Mouse (Mus musculus): ENCODE measurements around the gene Cdca4. TPM values are rescaled to one million over a fixed set of nuclear protein-coding genes. Genes with fewer than 3 reads are reported as not detected.
"Not testable (repeated sequence)": the region's sequence is repeated elsewhere in the genome, so short reads cannot be mapped to it uniquely, and the experiment has no call there.

Cdca4 gene
- total and polyA plus RNA-seq, 3 experiments: 8.1 to 13.0 (median 11.0) TPM

GRCm38 (mm10) chr12:112823221-112823620 is 6.0 kb downstream of the Cdca4 start:
- DNase-seq: no peak

GRCm38 (mm10) chr12:112822676-112823075 is 6.5 kb downstream of the Cdca4 start:
- DNase-seq: no peak

- DNase-seq: no peak
Measured at GRCm38 (mm10) chr12:112821974-112822373, 7.2 kb downstream of the Cdca4 start.

GRCm38 (mm10) chr12:112821216-112821615 is 8.0 kb downstream of the Cdca4 start:
- peak; percentile 51 for DNase-seq

- DNase-seq: no peak
Measured at GRCm38 (mm10) chr12:112820401-112820999, 8.7 kb downstream of the Cdca4 start.

- DNase-seq: no peak
Measured at GRCm38 (mm10) chr12:112819057-112819662, 10.1 kb downstream of the Cdca4 start.

GRCm38 (mm10) chr12:112816866-112817265 is 12.4 kb downstream of the Cdca4 start:
- DNase-seq: not testable (repeated sequence)

- peak; percentile 48 for DNase-seq
Measured at GRCm38 (mm10) chr12:112816294-112816693, 12.9 kb downstream of the Cdca4 start.

GRCm38 (mm10) chr12:112814682-112815470 is 14.3 kb downstream of the Cdca4 start:
- DNase-seq: no peak

GRCm38 (mm10) chr12:112813370-112813769 is 15.9 kb downstream of the Cdca4 start:
- DNase-seq: no peak

- no peak for DNase-seq
Measured at GRCm38 (mm10) chr12:112810092-112810885, 18.9 kb downstream of the Cdca4 start.

- no peak for DNase-seq
Measured at GRCm38 (mm10) chr12:112809641-112810040, 19.6 kb downstream of the Cdca4 start.

GRCm38 (mm10) chr12:112808587-112809364 is 20.4 kb downstream of the Cdca4 start, which contains the start of gene Clba1:
Gene Clba1, plus strand, starts transcription at chr12:112808937.
- DNase-seq: peak; percentile 95

GRCm38 (mm10) chr12:112808212-112808586 is 21.0 kb downstream of the Cdca4 start:
- DNase-seq: no peak

- no peak for DNase-seq
Measured at GRCm38 (mm10) chr12:112807796-112808195, 21.4 kb downstream of the Cdca4 start.

GRCm38 (mm10) chr12:112806044-112806443 is 23.2 kb downstream of the Cdca4 start:
- no peak for DNase-seq

GRCm38 (mm10) chr12:112804046-112804445 is 25.2 kb downstream of the Cdca4 start:
- DNase-seq: peak; percentile 57

- no peak for DNase-seq
Measured at GRCm38 (mm10) chr12:112802917-112803316, 26.3 kb downstream of the Cdca4 start.

- peak; percentile 50 for DNase-seq
Measured at GRCm38 (mm10) chr12:112801864-112802846, 27.1 kb downstream of the Cdca4 start, which contains the start of gene Ahnak2. Gene Ahnak2, minus strand, starts transcription at chr12:112802657.

- peak; percentile 62 for DNase-seq
Measured at GRCm38 (mm10) chr12:112800476-112800875, 28.7 kb downstream of the Cdca4 start.

Measured in adrenal gland, adult 2 months (tissue).